Mouse (Mus musculus) right cerebral cortex, postnatal 14 days (tissue): ENCODE results near the gene Med13l.

Source experiments
- DNase-seq: peaks from one replicate; pipeline ENCODE4 v3.0.0; 2022

Med13l gene

GRCm38 (mm10) chr5:118811690-118812089 is 251.2 kb downstream of the Med13l start:
- no peak for DNase-seq

- no peak for DNase-seq
Measured at GRCm38 (mm10) chr5:118812421-118812820, 251.9 kb downstream of the Med13l start.

- no peak for DNase-seq
Measured at GRCm38 (mm10) chr5:118812947-118813401, 252.5 kb downstream of the Med13l start.

DNA sequence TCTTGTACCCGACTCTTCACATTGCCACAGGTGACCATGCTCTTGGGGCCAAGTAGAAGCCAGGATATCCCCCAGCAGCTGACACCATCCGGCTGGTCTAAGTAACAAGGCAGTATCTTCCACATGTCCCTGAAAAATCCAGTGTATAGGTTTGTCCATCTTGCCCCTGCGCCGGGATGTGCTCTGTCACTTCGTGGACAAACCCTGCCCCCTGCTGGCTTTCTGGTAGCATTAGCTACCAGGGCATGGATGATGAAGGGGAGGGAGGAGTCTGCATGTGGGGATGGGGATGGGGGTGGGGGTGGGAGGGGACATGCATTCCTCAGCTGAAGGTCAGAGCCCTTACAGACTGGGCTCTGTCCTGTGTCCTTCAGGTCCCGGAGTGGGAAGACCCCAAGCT is 253.6 kb downstream of the Med13l start:
- peak; percentile 19 for DNase-seq
